Mouse (Mus musculus): ENCODE measurements around the gene Rragd. TPM values are rescaled to one million over a fixed set of nuclear protein-coding genes. Genes with fewer than 3 reads are reported as not detected.
"Not testable (repeated sequence)": the region's sequence is repeated elsewhere in the genome, so short reads cannot be mapped to it uniquely, and the experiment has no call there.

The Rragd gene
- polyA plus RNA-seq, 1 experiment = 109 TPM

DNA sequence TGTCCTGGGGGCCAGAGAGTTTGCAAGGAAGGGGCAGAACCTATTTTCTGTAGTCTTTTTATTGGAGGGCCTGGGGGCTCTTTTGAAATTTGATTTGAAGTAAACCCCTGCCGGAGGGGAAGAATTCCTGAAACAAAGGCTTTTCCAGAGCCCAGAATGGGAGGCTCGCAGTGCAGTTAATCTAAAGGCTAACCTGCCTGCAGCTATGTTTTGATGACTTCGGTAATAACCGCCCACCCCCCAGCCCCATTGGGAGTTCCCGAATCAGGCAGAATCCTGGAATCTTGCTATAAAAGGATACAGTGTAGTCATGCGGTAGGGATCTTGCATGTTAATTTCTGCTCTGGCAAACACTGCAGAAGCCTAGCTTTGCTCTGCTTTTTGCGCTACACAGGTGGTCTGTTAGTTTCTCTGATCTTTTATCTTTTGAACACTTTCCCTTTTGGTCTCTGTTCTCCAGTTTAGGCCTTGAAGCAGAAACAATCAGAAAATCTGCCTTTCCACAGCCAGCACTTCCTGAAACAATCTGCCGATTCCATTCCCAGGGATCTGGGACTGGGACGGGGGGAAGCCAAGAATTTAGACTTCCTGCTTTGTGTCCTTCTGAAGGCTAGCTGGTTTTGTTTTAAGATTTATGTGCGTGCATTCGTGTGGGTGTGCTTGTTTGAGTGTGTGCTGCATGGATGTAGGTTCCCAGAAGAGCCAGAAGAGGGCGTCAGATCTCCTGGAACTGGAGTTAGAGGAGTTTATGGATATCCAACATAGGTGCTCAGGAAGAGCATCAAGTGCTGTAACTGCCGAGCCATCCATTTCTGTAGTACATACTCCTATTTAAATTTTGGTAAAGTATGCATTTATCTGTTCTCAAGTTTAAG lies 2.2 kb downstream of the Rragd start:
- DNase-seq (ENCODE audit: extremely low spot score in 1 of 2, low spot score in 1 of 2) = peak in 1 of 2 experiments; percentile 39

DNA sequence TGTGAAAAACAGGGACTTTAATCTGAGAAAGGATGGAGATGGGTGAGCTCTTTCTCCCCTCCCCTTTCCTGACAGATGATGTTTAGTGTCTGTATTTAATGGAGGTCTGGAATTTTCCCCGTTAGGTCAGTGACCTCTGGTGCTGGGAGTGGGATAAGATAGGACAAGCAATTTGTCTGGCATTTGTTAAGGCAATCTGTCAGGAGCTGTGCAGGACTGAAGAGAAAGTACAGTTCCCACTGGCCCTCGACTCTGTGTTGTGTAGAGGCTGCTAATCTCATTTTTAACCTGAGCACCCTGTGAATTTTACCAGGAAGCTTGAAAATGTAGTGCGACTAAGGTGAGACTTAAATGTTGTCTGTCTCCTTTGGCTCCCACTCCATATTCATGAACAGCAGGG lies 2.8 kb downstream of the Rragd start:
- no peak for DNase-seq (ENCODE audit: extremely low spot score in 1 of 2, low spot score in 1 of 2)

DNA sequence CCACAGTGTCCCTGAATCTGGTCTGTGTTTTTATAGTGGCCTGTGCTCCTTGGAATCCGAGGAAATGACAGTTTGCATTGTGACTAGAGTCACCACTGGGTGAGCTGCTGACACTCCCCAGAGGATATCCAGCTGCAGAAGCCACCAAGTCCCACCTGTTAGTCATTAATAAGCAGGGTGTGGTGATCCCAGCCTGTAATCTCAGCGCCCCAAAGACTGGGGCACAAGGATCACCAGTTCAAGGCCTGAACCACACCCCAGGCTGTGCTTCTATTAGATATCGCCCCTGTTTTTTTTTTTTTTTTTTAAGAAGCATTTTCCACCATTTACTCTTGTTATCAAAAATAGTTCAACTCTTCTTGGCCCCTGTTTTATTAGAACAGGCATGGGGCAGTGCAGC lies 4.2 kb downstream of the Rragd start:
- no peak for DNase-seq (ENCODE audit: extremely low spot score in 1 of 2, low spot score in 1 of 2)

DNA sequence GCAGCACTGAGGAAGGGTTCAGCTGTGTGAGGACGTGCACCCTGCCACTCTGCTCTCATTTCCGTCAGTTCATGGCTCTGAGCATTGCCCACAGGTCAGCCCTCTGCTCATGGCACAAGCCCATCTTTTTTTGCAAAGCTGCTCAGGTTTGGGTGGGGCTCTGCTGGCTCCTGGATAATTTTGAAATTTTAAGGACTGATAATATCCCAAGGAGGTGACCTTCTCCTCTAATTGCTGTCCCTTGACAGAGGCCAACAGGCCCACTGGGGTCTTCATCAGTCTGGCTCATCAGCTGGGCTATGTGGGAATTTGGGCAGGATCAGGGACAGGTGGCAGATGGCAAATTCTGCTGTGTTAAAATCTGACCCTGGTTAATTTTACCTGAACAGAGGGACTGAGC lies 6.5 kb downstream of the Rragd start:
- no peak for DNase-seq (ENCODE audit: extremely low spot score in 1 of 2, low spot score in 1 of 2)

DNA sequence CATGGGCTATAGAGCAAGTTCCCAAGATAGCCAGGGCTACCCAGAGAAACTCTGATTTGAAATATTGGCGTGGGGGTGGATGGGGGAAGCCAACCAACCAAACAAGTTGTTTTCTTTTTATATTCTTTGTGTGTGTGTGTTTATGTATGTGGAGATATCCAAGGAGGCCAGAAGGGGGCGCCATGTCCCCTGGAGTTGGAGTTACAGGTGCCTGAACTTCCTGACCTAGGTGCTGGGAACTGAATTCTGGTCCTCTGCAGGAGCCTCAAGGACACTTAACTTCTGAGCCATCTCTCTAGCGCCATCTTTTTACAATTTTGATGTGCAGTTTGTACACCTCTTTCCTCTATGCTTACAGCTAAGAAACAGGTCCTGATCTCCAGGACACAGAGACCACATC lies 11.3 kb downstream of the Rragd start:
- DNase-seq (ENCODE audit: extremely low spot score in 1 of 2, low spot score in 1 of 2) = no peak

DNA sequence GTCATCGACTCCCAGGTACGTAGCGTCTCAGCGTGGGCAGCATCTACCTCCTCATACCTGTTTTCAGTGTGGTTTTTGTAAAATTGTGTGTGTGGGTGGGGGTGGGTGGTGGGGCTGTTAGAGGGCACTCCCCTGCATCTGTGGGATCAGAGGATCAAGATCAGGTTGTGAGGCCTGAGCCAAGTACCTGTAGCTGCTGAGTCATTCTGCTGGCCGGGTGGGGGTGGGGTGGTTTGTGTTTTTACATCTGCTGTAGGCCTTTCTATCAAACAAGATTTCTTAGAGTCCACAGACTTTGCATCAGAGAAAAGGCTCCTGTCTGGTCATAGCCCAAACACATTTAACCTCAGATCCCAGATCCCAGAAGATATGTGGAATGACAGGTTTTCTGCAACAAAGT lies 13.2 kb downstream of the Rragd start:
- no peak for DNase-seq (ENCODE audit: extremely low spot score in 1 of 2, low spot score in 1 of 2)

DNA sequence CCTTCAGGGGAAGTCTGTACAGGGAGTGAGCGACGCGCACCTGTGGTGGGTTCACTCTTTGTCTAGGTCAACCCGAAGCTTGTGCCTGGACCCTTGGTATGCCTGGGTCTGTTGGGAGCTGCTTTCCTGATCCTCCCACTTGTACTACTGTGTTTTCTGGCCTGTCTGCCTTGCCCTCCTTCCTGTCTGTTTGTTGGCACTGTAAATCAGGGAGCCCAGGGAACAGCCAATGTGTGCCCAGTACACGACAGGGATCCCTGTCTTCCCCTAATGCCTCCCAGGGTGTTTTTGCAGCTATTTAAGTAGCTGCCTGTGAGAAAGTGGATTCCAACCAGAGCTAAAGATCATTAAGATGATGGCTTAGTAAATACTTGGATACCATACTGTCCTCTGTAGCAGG lies 14.7 kb downstream of the Rragd start:
- DNase-seq (ENCODE audit: extremely low spot score in 1 of 2, low spot score in 1 of 2) = no peak

DNA sequence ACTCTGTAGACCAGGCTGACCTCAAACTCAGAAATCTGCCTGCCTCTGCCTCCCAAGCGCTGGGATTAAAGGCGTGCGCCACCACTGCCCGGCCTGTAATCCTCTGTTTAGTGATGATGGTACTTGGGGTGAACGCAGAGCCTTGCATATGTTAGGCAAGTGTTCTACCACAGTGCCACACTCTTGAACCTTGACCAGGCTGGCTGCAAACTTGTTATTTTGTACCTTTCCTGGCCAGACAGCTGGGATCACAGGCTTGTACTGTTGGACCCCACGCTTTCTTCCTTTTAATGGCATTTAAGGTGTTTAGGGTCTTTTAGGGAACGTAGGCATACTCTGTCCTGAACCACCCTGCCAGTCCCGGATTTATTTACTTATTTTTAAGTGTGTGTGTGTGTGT lies 16.2 kb downstream of the Rragd start:
- no peak for DNase-seq (ENCODE audit: extremely low spot score in 1 of 2, low spot score in 1 of 2)

DNA sequence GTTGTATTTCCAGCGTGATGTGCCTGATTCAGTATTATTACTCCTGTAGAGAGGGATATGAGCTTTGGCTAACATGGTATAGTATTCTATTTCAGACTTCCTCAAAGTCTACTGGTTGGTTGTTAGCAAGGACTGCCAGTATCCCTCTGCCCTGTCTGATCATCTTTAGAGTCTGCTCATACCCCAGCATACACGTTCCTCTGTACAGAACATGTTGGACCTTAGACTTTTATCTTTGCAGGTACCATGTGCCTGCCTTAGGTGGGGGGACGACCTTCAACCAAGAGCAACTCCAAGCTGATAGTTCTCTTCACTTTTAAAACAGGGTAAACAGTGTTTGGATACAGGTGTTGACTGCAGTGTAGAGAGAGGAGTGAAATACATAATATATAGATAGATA lies 19.2 kb downstream of the Rragd start:
- no peak for DNase-seq (ENCODE audit: extremely low spot score in 1 of 2, low spot score in 1 of 2)

DNA sequence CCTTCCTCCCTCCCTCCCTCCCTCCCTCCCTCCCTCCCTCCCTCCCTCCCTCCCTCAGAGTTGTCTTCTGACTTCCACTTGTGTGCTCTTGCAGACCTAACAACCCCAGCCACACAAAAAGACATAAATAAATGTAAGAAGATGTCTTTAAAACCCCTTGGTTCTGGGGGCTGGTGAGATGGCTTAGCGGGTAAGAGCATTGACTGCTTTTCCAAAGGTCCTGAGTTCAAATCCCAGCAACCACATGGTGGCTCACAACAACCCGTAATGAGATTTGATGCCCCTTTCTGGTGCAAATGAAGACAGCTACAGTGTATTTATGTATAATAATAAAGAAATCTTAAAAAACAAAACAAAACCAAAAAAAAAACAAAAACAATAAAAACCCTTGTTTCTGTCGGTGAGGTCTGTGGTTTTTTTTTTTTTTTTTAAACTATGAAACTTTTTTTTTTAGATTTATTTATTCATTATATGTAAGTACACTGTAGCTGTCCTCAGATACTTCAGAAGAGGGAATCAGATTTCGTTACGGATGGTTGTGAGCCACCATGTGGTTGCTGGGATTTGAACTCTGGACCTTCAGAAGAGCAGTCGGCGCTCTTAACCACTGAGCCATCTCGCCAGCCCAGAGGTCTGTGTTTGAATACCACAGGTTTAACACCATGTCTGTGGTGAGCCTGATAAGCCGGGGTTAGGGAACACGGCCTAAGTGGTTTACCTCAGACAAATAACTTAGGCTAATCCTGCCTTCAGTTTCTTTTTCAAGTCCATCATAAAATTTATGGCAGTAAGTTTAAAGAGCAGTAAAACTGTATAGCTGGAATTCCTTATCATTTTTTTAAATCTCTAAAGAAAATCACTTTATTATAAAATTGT lies 23.0 kb downstream of the Rragd start:
- DNase-seq (ENCODE audit: extremely low spot score in 1 of 2, low spot score in 1 of 2) = not testable (repeated sequence)

DNA sequence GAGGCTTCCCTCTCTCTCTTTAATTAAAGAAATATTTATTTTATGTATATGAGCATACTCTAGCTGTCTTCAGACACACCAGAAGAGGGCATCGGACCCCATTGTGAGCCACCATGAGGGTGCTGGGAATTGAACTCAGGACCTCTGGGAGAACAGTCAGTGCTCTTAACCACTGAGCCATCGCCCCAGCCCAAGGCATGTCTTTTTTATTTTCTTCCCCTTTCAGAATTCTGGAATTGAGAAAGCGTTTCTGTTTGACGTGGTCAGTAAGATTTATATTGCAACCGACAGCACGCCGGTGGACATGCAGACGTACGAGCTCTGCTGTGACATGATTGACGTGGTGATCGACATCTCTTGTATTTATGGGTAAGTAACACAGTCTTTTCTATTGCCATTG lies 24.0 kb downstream of the Rragd start:
- no peak for DNase-seq (ENCODE audit: extremely low spot score in 1 of 2, low spot score in 1 of 2)

DNA sequence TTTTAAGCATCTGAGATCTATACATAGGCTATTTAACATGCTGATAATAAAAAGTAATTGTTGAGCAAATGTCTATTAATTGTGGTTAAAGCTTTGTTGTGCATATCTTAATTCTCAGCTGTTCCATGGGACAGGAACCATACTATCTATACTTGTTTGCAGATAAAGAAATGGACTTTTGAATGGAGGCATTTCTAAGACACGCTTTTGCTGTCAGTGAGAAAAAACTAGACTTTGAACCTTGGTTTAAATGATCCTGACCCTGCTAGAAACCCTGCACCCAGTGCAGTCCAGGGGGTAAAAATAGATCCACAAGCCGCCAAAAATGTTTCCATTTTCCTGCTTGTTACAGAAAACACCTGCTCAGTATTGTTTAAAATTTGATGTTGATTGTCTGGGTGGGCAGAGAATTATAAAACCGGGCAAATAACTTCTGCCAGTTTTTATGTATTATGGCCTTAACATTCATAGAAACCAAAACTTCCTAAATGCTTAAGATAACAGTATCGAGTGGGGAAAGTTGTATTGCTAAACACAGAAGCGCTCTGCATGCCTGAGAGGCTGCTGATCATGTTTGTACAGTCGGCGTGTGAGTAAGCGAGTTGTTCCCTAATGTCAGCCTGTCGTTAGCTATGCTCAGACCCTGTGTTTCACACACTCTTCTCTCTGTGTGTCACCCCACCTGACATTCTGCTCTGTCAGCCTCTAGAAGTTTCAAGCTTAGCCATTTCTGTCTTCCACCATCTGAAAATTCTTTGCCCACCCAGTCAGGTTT lies 24.8 kb downstream of the Rragd start:
- no peak for DNase-seq (ENCODE audit: extremely low spot score in 1 of 2, low spot score in 1 of 2)

DNA sequence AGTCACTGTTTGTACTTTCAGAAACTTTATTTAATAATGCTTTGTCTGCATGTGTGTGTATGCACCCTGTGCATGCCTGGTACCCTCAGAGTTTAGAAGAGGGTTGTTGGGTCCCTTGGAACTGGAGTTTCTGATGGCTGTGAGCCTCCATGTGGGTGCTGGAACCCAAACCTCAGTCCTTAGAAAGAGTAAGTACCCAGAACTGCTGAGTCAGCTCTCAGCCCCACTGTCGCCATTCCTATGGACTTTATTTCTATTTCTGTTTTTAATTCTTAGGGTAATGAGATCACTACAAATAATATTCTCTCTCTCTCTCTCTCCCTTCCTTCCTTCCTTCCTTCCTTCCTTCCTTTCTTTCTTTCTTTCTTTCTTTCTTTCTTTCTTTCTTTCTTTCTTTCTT lies 27.2 kb downstream of the Rragd start:
- DNase-seq (ENCODE audit: extremely low spot score in 1 of 2, low spot score in 1 of 2) = no peak

DNA sequence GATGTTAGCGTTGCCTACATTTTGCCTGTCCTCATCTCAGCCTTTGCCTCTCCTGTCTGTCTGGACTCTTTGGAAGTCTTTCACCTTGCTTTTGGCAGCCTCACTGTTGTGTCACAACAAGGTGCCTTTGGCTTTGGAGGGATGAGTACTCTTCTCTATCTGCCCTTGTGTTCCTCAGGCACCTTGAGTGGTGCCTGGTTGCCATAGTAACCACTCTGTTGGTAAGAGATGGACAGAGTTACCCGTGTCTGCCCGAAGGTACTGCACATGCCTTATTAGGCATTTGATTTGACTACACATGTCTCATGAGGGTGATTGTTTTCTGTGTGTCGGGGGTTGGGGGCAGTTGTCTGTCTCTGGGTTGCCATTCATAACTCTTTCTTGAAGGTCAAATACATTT lies 29.6 kb downstream of the Rragd start:
- no peak for DNase-seq (ENCODE audit: extremely low spot score in 1 of 2, low spot score in 1 of 2)

DNA sequence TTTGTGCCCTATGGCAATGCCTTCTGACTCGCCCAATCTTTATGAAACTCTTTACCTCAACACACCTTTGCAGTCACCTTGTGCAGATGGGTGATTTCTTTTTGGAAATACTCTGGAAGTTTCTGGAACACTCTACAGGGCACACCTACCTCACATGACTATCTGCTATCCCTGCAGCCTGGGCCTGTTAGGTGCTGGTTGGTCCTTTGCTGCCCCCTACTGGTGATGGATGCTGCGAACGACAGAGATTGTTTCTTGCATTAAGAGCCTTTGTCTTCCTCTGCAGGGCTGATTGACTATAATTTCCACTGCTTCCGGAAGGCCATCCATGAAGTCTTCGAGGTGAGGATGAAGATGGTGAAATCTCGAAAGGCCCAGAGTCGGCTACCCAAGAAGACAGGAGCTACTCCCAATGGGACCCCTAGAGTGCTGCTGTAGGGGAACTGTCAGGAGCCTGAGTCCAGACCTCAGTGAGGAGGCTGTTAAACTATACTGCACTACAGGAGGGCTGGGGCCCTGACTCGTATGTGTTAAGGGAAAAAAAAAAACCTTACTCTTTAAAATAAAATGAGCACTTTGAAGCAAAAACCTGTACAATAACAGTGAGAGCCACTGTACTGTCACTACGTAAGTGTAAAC lies 35.6 kb downstream of the Rragd start:
- peak; percentile 85 to 96 for DNase-seq (ENCODE audit: extremely low spot score in 1 of 2, low spot score in 1 of 2)

DNA sequence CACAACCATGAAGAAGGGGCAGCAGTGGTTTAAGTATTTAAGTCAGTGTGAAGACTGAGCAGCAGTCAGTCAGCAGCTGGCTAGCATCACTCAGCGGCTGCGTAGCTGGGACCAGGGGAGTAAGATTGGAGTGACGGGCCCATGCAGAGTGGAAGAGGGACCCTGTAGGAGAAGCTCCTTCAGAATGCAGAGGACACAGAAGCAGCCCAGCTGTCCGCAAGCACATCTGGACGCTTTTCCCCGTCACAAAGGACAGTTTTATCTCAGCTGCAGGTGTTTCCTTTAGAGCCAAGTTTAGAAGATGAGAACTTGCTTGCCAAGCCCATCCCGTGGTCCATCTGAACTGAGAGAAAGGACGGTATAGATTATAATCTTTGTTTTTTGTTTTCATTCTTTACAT lies 41.6 kb downstream of the Rragd start:
- no peak for DNase-seq (ENCODE audit: extremely low spot score in 1 of 2, low spot score in 1 of 2)

DNA sequence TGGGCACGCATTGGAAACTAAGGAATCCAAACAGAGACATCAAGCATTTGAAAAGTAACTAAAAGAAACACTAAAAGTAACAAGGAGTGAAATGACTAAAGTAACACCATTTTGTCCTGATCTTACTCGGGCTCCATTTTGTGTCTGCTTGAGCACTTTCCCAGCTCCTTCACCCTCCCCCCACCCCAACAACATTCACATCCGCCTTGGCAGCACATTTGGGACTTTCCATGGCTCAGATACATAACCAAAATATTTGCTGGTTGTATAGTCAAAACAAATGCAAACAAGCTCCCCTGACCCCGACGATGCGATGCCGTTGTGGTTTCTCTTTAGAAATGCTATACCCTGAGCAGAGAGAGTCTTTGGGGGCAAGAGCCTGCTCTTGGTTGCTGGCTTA lies 46.3 kb downstream of the Rragd start:
- DNase-seq (ENCODE audit: extremely low spot score in 1 of 2, low spot score in 1 of 2) = no peak

DNA sequence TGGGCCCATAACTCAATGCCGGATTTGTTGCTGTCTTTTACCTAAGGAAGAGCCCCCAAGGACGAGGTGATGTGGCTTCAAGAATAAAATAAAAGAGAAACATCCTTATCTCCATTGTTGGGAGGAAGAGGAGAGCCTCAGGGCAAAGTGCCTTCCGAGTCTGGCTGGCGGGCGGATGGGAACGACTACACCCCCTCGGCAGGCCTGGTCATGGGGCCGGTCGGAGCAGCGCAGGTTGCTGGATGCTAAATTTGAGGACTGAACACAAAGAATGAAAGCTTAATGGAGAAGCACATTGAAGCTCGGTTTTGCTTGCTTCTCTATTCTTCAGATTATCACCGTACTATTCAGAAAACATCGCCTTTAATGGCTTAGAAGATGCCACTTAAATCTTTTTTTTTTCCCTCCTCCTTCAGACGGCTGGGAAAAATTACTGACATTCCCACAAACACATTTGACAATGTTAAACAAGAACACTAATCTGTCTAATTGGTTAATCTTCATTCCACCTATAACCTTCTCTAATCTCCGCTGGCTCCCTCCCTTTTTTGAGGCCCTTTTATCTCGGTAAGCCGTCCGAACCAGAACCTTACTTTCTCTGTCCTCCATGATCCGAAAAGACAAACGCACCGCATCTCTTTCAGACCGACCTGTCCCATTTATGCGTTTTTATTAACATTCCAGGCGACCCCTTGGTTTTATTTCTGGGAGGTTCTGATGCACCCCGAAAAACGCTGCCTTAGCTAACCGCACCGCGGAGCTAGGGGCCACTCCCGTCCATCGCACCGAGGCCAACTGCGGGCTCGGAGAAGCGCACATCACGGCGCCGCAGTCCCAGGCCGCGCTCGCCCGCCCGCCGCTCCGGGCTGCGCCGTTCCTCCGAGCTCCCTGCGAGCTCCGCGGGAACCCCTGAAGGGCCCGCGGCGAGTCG lies 47.7 kb downstream of the Rragd start:
- DNase-seq (ENCODE audit: extremely low spot score in 1 of 2, low spot score in 1 of 2) = peak in 1 of 2 experiments; percentile 27

DNA sequence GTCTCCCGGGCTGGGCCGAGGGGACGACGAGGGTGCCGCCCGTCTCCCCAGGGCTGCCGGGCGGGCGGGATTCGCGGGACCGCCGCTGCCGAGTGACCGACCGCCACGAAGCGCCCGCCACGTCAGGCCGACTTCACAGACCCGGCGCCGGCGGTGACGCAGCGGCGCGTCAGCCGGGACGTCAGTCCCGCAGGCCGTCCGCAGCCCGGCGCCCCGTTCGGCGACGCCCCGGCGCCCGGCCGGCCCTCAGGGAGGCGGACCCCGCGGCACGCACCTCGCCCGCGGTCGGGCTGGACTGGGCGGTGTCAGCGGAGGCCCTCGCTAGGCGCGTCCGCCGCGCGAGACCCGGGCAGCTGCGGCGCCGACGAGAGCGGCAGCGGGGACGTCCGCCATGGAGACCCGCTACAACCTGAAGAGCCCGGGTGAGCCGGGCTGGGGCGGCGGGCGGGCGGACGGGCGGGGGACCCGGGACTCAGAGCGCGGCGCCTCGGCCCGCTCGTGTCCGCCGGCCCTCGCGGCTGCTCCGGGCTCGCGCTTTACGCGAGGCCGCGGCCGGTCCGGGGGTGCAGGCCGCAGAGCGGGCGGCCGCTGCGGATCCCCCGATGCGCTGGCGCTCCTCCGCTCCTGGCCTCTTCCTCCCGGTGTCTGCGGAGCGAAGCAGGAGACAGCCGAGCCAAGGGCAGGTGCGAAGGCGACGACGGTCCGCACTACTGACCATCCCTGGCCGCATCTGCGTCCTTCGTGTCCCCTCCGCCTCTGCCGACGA lies 48.5 kb downstream of the Rragd start, which contains the start of gene Ube2j1:
Ube2j1 (plus strand) TSS at position 222 of the 766 bp plus-strand sequence.
- DNase-seq (ENCODE audit: extremely low spot score in 1 of 2, low spot score in 1 of 2) = peak; percentile 66 to 84
